Mouse (Mus musculus) spleen, adult 2 months (tissue): ENCODE measurements around the gene 4921504E06Rik.

Experiments used
- CTCF ChIP-seq: fragments of 200-500 bp; IDR thresholded peaks from 2 replicates; pipeline ENCODE4 v1.5.1; 2011; ENCODE audit warnings: mild to moderate bottlenecking, inconsistent platforms; ENCODE audit not compliant: insufficient read depth, insufficient read length, insufficient replicate concordance; ENCODE audit errors: extremely low read depth
- POLR2A ChIP-seq: fragments of 200-500 bp; IDR thresholded peaks from 2 replicates; pipeline ENCODE4 v1.6.1; 2011; ENCODE audit warnings: low read depth, low read length, inconsistent platforms

- TF ChIP-seq CTCF (no peak), POLR2A (no peak)
These were observed 97.7 kb downstream of the 4921504E06Rik start for GRCm38 (mm10) chr2:19455857-19456482.
